Mouse (Mus musculus) liver, adult 2 months (tissue): ENCODE results near the gene Tdg.

Source experiments
- CTCF ChIP-seq: fragments of 200-500 bp; IDR thresholded peaks from 2 replicates; pipeline ENCODE4 v1.5.1; 2011; ENCODE audit warnings: low read depth, low read length, control low read depth
- POLR2A ChIP-seq: fragments of 200-500 bp; IDR thresholded peaks from 2 replicates; pipeline ENCODE4 v1.6.1; 2011; ENCODE audit warnings: low read length, control low read depth; ENCODE audit not compliant: insufficient read depth; ENCODE audit errors: extremely low read depth

- TF ChIP-seq CTCF: no peak
- TF ChIP-seq POLR2A: no peak
Observed at GRCm38 (mm10) chr10:82636321-82636720, 6.7 kb downstream of the Tdg start.
